Mouse (Mus musculus) stomach, embryonic 16.5 days (tissue): ENCODE measurements around the gene Cchcr1. TPM values are rescaled to one million over a fixed set of nuclear protein-coding genes. Genes with fewer than 3 reads are reported as not detected.
"Not testable (repeated sequence)": the region's sequence is repeated elsewhere in the genome, so short reads cannot be mapped to it uniquely, and the experiment has no call there.

Source experiments
- ATAC-seq: fragments of 200-750 bp; cut with Nextera tagmentation; 2 replicates; pipeline ENCODE4 v1.8.0; 2017; ENCODE audit warnings: moderate number of reproducible peaks, moderate TSS enrichment; ENCODE audit not compliant: insufficient read depth, low FRiP score
- H3K27ac ChIP-seq: fragments of 300-500 bp; sonication (generic); 2 replicates; pipeline ENCODE4 v1.5.1; 2014; ENCODE audit warnings: low read length
- H3K27me3 ChIP-seq: fragments of 300-500 bp; sonication (generic); 2 replicates; pipeline ENCODE4 v1.6.1; 2014; ENCODE audit warnings: low read length, control low read depth, mixed read lengths; ENCODE audit not compliant: control insufficient read depth, insufficient read depth
- H3K36me3 ChIP-seq: fragments of 300-500 bp; sonication (generic); 2 replicates; pipeline ENCODE4 v1.6.1; 2014; ENCODE audit warnings: low read length; ENCODE audit not compliant: control insufficient read depth, insufficient read depth
- H3K4me1 ChIP-seq: fragments of 300-500 bp; sonication (generic); 2 replicates; pipeline ENCODE4 v1.6.1; 2014; ENCODE audit warnings: low read length, control low read depth, mixed read lengths; ENCODE audit not compliant: control insufficient read depth, insufficient read depth
- H3K4me2 ChIP-seq: fragments of 300-500 bp; sonication (generic); 2 replicates; pipeline ENCODE4 v1.6.1; 2014; ENCODE audit warnings: low read depth, low read length, mixed read lengths
- H3K4me3 ChIP-seq: fragments of 300-500 bp; sonication (generic); replicated peaks from 2 replicates; pipeline ENCODE4 v1.5.1; 2014; ENCODE audit warnings: mild to moderate bottlenecking, low read length
- H3K9ac ChIP-seq: fragments of 300-500 bp; sonication (generic); 2 replicates; pipeline ENCODE4 v1.6.1; 2014; ENCODE audit warnings: low read length
- H3K9me3 ChIP-seq: fragments of 300-500 bp; sonication (generic); replicated peaks from 2 replicates; pipeline ENCODE4 v1.6.1; 2016; ENCODE audit warnings: low read length, control low read depth; ENCODE audit not compliant: control insufficient read depth
- WGBS: fragments of 180-500 bp; shearing (Covaris S2); extraction: QIAGEN DNeasy Blood & Tissue Kit; methylation state at CpG from one replicate; pipeline ENCODE4 v1.1.7; 2014; 5-methylcytosine and 5-hydroxymethylcytosine counted together
- polyA plus RNA-seq: library from polyadenylated mRNA; unstranded; fragments of >200 nt; fragmentation: Nextera tagmentation; extraction: Ambion mirVana; gene quantifications from 2 replicates; pipeline ENCODE4 v1.2.1, GENCODE M21; 2015

Cchcr1 gene
- polyA plus RNA-seq, 1 experiment from 2014 or later: 19.4 TPM

- Histone ChIP-seq H3K4me1 (no peaks in the 10 kb centered on the region), H3K9ac (no peak overlapping the region), H3K4me3 (no peak overlapping the region), H3K9me3 (no peaks in the 10 kb centered on the region), H3K36me3 (no peaks in the 10 kb centered on the region), H3K4me2 (no peak overlapping the region), H3K27ac (no peak overlapping the region), H3K27me3 (peaks cover 11% of the 10 kb centered on the region; the same call in 1 of the 2 replicates)
- no peak for ATAC-seq
- WGBS: 21% methylated on average over 6 of the region's 6 CpGs
Observed at GRCm38 (mm10) chr17:35502226-35502625, 14.7 kb upstream of the Cchcr1 start.

DNA sequence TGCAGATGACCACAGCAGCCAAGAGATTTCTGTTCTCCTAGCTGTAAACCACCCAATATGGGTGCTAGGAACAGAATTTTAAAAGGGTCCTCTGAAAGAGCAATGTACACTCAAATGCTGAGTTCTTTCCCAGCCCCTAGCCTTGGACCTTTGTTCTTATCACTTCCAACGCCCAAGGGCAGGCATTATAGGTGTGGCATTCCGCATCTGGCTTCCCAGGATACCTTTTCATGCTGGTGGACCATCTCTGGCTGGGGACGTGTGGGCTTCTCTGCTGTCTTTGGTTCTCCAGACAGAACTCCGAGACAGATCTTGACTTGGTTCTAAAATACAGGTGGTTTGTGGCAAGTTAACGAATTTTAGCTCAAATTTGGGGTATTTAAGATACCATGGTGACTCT is 14.1 kb upstream of the Cchcr1 start:
- Histone ChIP-seq H3K4me2 (no peak overlapping the region), H3K4me1 (no peaks in the 10 kb centered on the region), H3K27ac (no peak overlapping the region), H3K9ac (no peak overlapping the region), H3K4me3 (no peak overlapping the region), H3K9me3 (no peaks in the 10 kb centered on the region), H3K36me3 (no peaks in the 10 kb centered on the region), H3K27me3 (peaks cover 11% of the 10 kb centered on the region; the same call in 1 of the 2 replicates)
- ATAC-seq: no peak
- 51% methylated on average over 5 of the region's 5 CpGs for WGBS

DNA sequence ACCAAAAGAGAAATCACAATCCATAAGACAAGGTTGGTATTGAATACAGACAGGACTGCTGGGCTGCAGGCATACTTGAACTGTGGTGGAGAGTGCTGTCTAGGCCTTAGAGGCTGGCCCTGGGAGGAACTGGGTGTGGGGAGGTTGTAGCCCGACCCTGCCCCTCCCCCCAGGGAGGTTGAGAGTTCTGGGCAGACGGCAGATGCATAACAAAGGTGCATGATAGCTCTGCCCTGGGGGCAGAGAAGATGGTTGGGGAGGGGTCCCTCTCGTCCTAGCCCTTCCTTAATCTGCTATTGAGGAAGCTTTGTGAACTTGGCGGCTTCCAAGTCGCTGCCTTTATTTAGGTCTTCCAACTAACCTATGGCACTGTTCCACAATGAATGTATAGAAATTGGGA is 13.1 kb upstream of the Cchcr1 start:
- WGBS: 33% methylated on average over 5 of the region's 5 CpGs
- Histone ChIP-seq H3K27me3 (peaks cover 11% of the 10 kb centered on the region; the same call in 1 of the 2 replicates), H3K27ac (no peak overlapping the region), H3K36me3 (no peaks in the 10 kb centered on the region), H3K4me3 (no peak overlapping the region), H3K9me3 (no peaks in the 10 kb centered on the region), H3K4me1 (no peaks in the 10 kb centered on the region), H3K9ac (no peak overlapping the region), H3K4me2 (no peak overlapping the region)
- ATAC-seq: no peak

- no peak for ATAC-seq
- no peak overlapping the region for H3K9ac ChIP-seq
- no peak overlapping the region for H3K27ac ChIP-seq
- H3K36me3 ChIP-seq: no peaks in the 10 kb centered on the region
- no peak overlapping the region for H3K4me2 ChIP-seq
- H3K4me1 ChIP-seq: 0 out of 2 replicates have a peak, but pooled peaks cover 2% of the 10 kb centered on the region
- no peaks in the 10 kb centered on the region for H3K9me3 ChIP-seq
- WGBS: 38% methylated on average over 8 of the region's 8 CpGs
- no peak overlapping the region for H3K4me3 ChIP-seq
- H3K27me3 ChIP-seq: peaks cover 11% of the 10 kb centered on the region; the same call in 1 of the 2 replicates
Observed at GRCm38 (mm10) chr17:35504628-35505481, 12.0 kb upstream of the Cchcr1 start.

GRCm38 (mm10) chr17:35505776-35506175 is 11.1 kb upstream of the Cchcr1 start, which contains the start of gene Pou5f1:
TSS of gene Pou5f1 (plus strand) at chr17:35506018.
- Histone ChIP-seq H3K9ac (no peak within 1 kb of the TSS), H3K9me3 (no peaks in the 10 kb centered on the region), H3K4me2 (no peak within 1 kb of the TSS), H3K4me1 (0 out of 2 replicates have a peak, but pooled peaks cover 2% of the 10 kb centered on the region), H3K36me3 (no peaks in the 10 kb centered on the region), H3K4me3 (no peak within 1 kb of the TSS), H3K27ac (no peak within 1 kb of the TSS), H3K27me3 (peaks cover 11% of the 10 kb centered on the region; the same call in 1 of the 2 replicates)
- WGBS: 53% methylated on average over 13 of the region's 13 CpGs
- no peak for ATAC-seq

DNA sequence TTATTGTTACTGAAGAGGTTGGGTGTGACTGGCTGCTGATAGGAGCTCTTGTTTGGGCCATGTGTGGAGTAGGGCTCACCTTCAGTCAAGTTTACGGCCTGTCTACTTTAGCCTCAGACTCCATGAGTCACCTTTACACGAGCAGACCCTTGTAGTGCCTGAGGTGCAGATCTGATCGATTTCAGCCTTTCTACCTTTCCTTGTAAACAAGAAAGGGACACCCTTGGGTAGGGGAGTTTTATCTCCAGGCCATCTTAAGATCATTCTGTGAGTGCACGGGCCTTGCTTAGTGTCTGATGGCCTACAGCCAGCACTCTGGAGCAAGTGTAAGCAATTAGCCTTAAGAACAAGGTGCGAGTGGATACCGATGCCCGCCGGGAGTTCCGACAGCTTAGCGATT is 10.0 kb upstream of the Cchcr1 start:
- H3K4me3 ChIP-seq: no peak overlapping the region
- H3K4me1 ChIP-seq: 0 out of 2 replicates have a peak, but pooled peaks cover 2% of the 10 kb centered on the region
- no peak overlapping the region for H3K27ac ChIP-seq
- H3K4me2 ChIP-seq: no peak overlapping the region
- 21% methylated on average over 10 of the region's 10 CpGs for WGBS
- H3K36me3 ChIP-seq: no peaks in the 10 kb centered on the region
- H3K9me3 ChIP-seq: no peaks in the 10 kb centered on the region
- H3K27me3 ChIP-seq: peaks cover 11% of the 10 kb centered on the region; the same call in 1 of the 2 replicates
- H3K9ac ChIP-seq: no peak overlapping the region
- no peak for ATAC-seq

- Histone ChIP-seq H3K4me3 (no peak overlapping the region), H3K4me2 (no peak overlapping the region), H3K9ac (no peak overlapping the region), H3K27ac (no peak overlapping the region), H3K4me1 (0 out of 2 replicates have a peak, but pooled peaks cover 2% of the 10 kb centered on the region), H3K27me3 (peaks cover 11% of the 10 kb centered on the region; the same call in 1 of the 2 replicates), H3K36me3 (no peaks in the 10 kb centered on the region), H3K9me3 (no peaks in the 10 kb centered on the region)
- 26% methylated on average over 13 of the region's 13 CpGs for WGBS
- no peak for ATAC-seq
Observed at GRCm38 (mm10) chr17:35507556-35508260, 9.2 kb upstream of the Cchcr1 start.

DNA sequence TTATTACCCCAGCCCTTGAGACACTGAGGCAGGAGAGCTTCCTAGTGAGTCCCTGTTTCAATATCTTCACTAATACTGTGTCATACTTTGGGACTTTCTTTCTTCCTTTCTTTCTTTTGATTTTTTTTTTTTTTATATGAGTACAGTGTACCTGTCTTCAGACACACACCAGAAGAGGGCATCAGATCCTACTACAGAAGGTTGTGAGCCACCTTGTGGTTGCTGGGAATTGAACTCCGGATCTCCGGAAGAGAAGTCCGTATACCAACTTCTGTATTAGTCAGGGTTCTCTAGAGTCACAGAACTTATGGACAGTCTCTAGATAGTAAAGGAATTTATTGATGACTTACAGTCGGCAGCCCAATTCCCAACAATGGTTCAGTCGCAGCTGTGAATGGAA is 8.6 kb upstream of the Cchcr1 start:
- H3K4me3 ChIP-seq, H3K36me3 ChIP-seq, H3K27ac ChIP-seq, H3K4me2 ChIP-seq, ATAC-seq, H3K4me1 ChIP-seq, H3K9me3 ChIP-seq, H3K9ac ChIP-seq: not testable (repeated sequence)
- H3K27me3 ChIP-seq: peaks cover 11% of the 10 kb centered on the region; the same call in 1 of the 2 replicates
- 59% methylated on average over 4 of the region's 5 CpGs for WGBS

DNA sequence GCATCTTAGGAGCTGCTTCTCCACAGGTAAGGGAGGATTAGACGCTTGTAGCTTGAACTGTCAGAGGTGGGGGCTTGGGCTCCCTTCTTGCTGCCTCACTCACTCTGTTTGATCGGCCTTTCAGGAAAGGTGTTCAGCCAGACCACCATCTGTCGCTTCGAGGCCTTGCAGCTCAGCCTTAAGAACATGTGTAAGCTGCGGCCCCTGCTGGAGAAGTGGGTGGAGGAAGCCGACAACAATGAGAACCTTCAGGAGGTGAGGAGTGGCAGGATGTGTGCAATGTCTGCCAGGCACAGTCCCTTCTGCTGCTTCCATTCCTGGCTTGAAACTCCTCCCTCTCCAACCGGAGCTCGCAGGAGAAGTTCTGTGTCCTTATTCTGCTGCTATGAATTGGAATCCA is 7.6 kb upstream of the Cchcr1 start:
- H3K9me3 ChIP-seq: no peaks in the 10 kb centered on the region
- H3K9ac ChIP-seq: no peak overlapping the region
- ATAC-seq: peak; percentile 33; the same call in 1 of the 2 replicates
- H3K4me3 ChIP-seq: no peak overlapping the region
- H3K4me1 ChIP-seq: peaks cover 4% of the 10 kb centered on the region
- peaks cover 11% of the 10 kb centered on the region; the same call in 1 of the 2 replicates for H3K27me3 ChIP-seq
- WGBS: 27% methylated on average over 8 of the region's 8 CpGs
- no peaks in the 10 kb centered on the region for H3K36me3 ChIP-seq
- H3K27ac ChIP-seq: no peak overlapping the region
- no peak overlapping the region for H3K4me2 ChIP-seq
